Mouse (Mus musculus): ENCODE results near the gene Soga1. TPM values are rescaled to one million over a fixed set of nuclear protein-coding genes. Genes with fewer than 3 reads are reported as not detected.

The Soga1 gene
- polyA plus RNA-seq, 1 experiment from 2014 or later: 6.0 TPM

DNA sequence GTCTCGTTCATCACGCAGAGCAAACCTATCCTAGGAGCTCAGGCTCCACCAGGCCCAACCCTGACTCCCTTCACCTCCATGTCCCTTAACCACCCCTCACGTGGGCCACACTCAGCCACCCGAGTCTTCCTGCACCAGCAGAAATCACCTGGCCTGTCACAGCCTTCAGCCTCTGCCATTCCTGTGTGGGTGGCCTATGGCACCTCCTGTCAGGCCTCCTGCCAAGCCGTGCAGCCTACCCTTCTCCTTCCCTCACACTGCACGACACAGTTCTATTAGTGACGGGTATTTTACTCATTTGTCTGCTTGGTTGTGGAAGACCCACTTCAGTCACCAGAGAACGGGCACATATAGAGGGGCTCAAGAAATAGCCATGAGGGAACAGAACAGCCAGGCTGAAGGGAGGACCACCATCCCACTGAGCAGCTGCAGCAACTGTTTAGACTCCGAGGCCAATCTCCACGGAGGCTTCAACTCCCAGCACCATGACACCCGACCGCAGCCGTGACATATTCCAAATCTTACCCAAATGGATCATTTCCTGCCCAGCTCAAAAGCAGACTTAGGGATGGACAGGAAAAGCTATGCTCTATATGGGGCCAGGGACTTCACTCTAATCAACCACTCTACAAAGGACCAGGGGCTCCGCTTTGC is 10.2 kb downstream of the Soga1 start:
- ATAC-seq (ENCODE audit: low FRiP score) (no peak), DNase-seq (ENCODE audit: low spot score, missing footprints) (no peak)
- no peak overlapping the region for H3K9ac ChIP-seq (ENCODE audit: low read length)
- no peak overlapping the region for H3K4me3 ChIP-seq (ENCODE audit: low read depth, low read length)
- H3K4me2 ChIP-seq: no peak overlapping the region
- WGBS: 76% methylated on average over 14 of the region's 14 CpGs
- peaks cover 2% of the 10 kb centered on the region; the same call in 1 of the 2 replicates for H3K36me3 ChIP-seq (ENCODE audit: control insufficient read depth, insufficient read depth, low read length)
- no peak overlapping the region for H3K27ac ChIP-seq (ENCODE audit: low read depth, low read length)
- H3K9me3 ChIP-seq (ENCODE audit: control insufficient read depth, low read length): no peaks in the 10 kb centered on the region
- peaks cover 47% of the 10 kb centered on the region for H3K4me1 ChIP-seq (ENCODE audit: control insufficient read depth, insufficient read depth, low read length)
- no peaks in the 10 kb centered on the region for H3K27me3 ChIP-seq (ENCODE audit: control insufficient read depth, insufficient read depth, low read length)

DNA sequence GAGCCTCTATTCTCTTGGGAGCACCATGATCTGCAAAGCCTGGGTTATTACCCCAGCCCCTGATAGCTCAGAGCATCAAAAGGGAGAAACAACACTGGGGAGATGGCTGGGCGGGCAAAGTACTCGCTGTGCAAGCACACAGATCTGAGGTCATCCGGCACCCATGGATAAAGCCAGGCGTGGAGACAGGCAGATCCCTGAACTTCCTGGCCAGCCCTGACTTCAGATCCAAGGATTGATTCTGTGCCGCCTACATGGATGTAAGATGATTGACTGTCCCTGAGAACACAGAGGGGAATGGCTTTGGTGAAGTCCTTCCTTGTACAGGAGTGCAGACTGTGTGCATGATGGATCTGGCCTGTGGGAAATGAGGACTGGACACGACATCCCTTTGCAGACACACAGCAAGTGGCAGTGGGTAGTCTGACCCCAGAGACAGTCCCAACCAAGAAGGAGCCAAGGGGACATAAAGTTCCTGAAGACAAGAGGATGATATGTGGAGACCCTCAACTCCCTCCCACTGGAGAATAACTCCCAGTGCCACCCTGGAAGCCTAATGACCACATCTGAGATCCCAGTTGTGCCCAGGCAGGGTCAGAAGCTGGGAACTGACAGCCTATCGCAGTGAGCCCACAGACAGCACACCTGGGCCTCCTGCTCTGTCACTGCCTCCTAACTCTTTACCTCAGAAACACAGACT is 12.2 kb downstream of the Soga1 start:
- no peak overlapping the region for H3K4me2 ChIP-seq
- H3K4me3 ChIP-seq (ENCODE audit: low read depth, low read length): no peak overlapping the region
- ATAC-seq (ENCODE audit: low FRiP score) (no peak), DNase-seq (ENCODE audit: low spot score, missing footprints) (no peak)
- WGBS: 89% methylated on average over 7 of the region's 7 CpGs
- H3K27me3 ChIP-seq (ENCODE audit: control insufficient read depth, insufficient read depth, low read length): no peaks in the 10 kb centered on the region
- no peak overlapping the region for H3K27ac ChIP-seq (ENCODE audit: low read depth, low read length)
- peaks cover 35% of the 10 kb centered on the region for H3K4me1 ChIP-seq (ENCODE audit: control insufficient read depth, insufficient read depth, low read length)
- no peak overlapping the region for H3K9ac ChIP-seq (ENCODE audit: low read length)
- H3K9me3 ChIP-seq (ENCODE audit: control insufficient read depth, low read length): no peaks in the 10 kb centered on the region
- H3K36me3 ChIP-seq (ENCODE audit: control insufficient read depth, insufficient read depth, low read length): no peaks in the 10 kb centered on the region

DNA sequence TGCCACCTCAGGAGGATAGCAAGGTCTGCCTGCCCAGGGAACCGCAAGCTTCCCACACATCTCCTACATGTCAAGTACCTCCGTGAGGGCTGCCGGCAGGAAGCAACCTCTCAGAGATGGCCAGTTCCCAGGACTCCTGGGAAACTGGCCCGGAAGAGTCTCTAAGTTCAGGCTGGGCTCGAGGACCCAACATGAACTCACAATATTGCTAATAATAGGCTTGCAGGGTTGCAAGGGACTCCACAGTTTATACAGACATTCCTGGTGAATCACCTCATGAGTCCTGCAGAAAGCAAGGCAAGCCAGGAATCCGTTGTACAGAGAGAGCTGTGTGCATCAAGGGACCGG is 13.2 kb downstream of the Soga1 start:
- Histone ChIP-seq H3K36me3 (ENCODE audit: control insufficient read depth, insufficient read depth, low read length) (no peaks in the 10 kb centered on the region), H3K4me2 (no peak overlapping the region)
- WGBS: 86% methylated on average over 7 of the region's 7 CpGs

GRCm38 (mm10) chr2:157064978-157065878 is 13.8 kb downstream of the Soga1 start:
- H3K4me2 ChIP-seq: no peak overlapping the region
- H3K4me3 ChIP-seq (ENCODE audit: low read depth, low read length): no peak overlapping the region
- H3K4me1 ChIP-seq (ENCODE audit: control insufficient read depth, insufficient read depth, low read length): peaks cover 25% of the 10 kb centered on the region
- H3K36me3 ChIP-seq (ENCODE audit: control insufficient read depth, insufficient read depth, low read length): no peaks in the 10 kb centered on the region
- H3K9ac ChIP-seq (ENCODE audit: low read length): no peak overlapping the region
- no peak overlapping the region for H3K27ac ChIP-seq (ENCODE audit: low read depth, low read length)
- 83% methylated on average over 14 of the region's 14 CpGs for WGBS
- DNase-seq (ENCODE audit: low spot score, missing footprints) (no peak), ATAC-seq (ENCODE audit: low FRiP score) (no peak)
- H3K9me3 ChIP-seq (ENCODE audit: control insufficient read depth, low read length): no peaks in the 10 kb centered on the region
- H3K27me3 ChIP-seq (ENCODE audit: control insufficient read depth, insufficient read depth, low read length): no peaks in the 10 kb centered on the region

More for the DNA sequence above, 13.2 kb downstream of the Soga1 start:
- H3K27ac ChIP-seq (ENCODE audit: low read depth, low read length): no peak overlapping the region
- H3K27me3 ChIP-seq (ENCODE audit: control insufficient read depth, insufficient read depth, low read length): no peaks in the 10 kb centered on the region
- no peak overlapping the region for H3K4me3 ChIP-seq (ENCODE audit: low read depth, low read length)
- no peak overlapping the region for H3K9ac ChIP-seq (ENCODE audit: low read length)
- DNase-seq (ENCODE audit: low spot score, missing footprints): no peak
- H3K9me3 ChIP-seq (ENCODE audit: control insufficient read depth, low read length): no peaks in the 10 kb centered on the region
- peaks cover 31% of the 10 kb centered on the region for H3K4me1 ChIP-seq (ENCODE audit: control insufficient read depth, insufficient read depth, low read length)
- ATAC-seq (ENCODE audit: low FRiP score): no peak

GRCm38 (mm10) chr2:157064136-157064535 is 14.9 kb downstream of the Soga1 start:
- H3K4me1 ChIP-seq (ENCODE audit: control insufficient read depth, insufficient read depth, low read length): peaks cover 16% of the 10 kb centered on the region
- no peak overlapping the region for H3K9ac ChIP-seq (ENCODE audit: low read length)
- H3K27ac ChIP-seq (ENCODE audit: low read depth, low read length): no peak overlapping the region
- WGBS: 78% methylated on average over 7 of the region's 7 CpGs
- DNase-seq (ENCODE audit: low spot score, missing footprints) (no peak), ATAC-seq (ENCODE audit: low FRiP score) (no peak)
- H3K27me3 ChIP-seq (ENCODE audit: control insufficient read depth, insufficient read depth, low read length): no peaks in the 10 kb centered on the region
- no peak overlapping the region for H3K4me3 ChIP-seq (ENCODE audit: low read depth, low read length)
- H3K4me2 ChIP-seq: no peak overlapping the region
- H3K9me3 ChIP-seq (ENCODE audit: control insufficient read depth, low read length): no peaks in the 10 kb centered on the region
- H3K36me3 ChIP-seq (ENCODE audit: control insufficient read depth, insufficient read depth, low read length): 0 out of 2 replicates have a peak, but pooled peaks cover 3% of the 10 kb centered on the region

- Histone ChIP-seq H3K4me3 (ENCODE audit: low read depth, low read length) (no peak overlapping the region), H3K9ac (ENCODE audit: low read length) (no peak overlapping the region), H3K27me3 (ENCODE audit: control insufficient read depth, insufficient read depth, low read length) (no peaks in the 10 kb centered on the region), H3K4me1 (ENCODE audit: control insufficient read depth, insufficient read depth, low read length) (peaks cover 19% of the 10 kb centered on the region), H3K4me2 (no peak overlapping the region), H3K36me3 (ENCODE audit: control insufficient read depth, insufficient read depth, low read length) (0 out of 2 replicates have a peak, but pooled peaks cover 3% of the 10 kb centered on the region), H3K9me3 (ENCODE audit: control insufficient read depth, low read length) (no peaks in the 10 kb centered on the region), H3K27ac (ENCODE audit: low read depth, low read length) (no peak overlapping the region)
- DNase-seq (ENCODE audit: low spot score, missing footprints) (no peak), ATAC-seq (ENCODE audit: low FRiP score) (no peak)
- WGBS: 78% methylated on average over 4 of the region's 4 CpGs
Observed at GRCm38 (mm10) chr2:157063241-157063700, 15.8 kb downstream of the Soga1 start.

DNA sequence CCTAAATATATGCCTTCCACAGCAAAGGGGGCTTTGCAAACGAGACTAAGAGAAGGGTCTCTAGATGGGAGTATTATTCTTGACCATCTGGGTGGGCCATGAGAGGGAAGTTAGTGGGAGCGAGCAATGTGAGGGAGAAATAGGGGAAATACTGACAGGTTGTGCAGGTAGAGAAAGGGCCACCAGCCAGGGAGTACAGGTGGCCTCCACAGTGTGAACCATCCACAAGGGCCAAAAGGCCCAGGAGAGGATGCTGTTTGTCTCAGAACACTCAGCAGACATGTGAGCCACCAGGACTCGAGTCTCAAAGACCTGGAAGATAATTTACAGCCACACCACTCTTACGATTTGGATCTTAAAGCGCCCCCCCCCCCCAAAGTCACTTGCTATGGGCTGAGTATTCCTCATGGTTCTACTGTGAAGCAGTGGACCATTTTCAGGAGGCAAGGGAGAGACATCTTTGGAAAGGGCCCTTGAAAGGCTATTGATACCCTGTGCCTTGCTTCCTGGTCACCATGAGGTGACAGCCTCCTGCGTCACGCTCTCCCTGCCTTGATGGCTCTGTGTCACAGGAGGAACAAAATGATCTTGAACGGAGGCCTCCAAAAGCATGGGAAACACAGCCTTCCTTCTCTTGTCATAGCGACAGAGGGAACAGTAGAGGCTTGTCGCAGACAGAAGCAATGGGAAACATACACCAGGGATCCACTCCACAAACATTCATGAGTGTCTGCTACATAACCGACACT is 18.3 kb downstream of the Soga1 start:
- peaks cover 18% of the 10 kb centered on the region for H3K4me1 ChIP-seq (ENCODE audit: control insufficient read depth, insufficient read depth, low read length)
- H3K4me2 ChIP-seq: no peak overlapping the region
- no peak overlapping the region for H3K4me3 ChIP-seq (ENCODE audit: low read depth, low read length)
- H3K36me3 ChIP-seq (ENCODE audit: control insufficient read depth, insufficient read depth, low read length): 0 out of 2 replicates have a peak, but pooled peaks cover 3% of the 10 kb centered on the region
- no peaks in the 10 kb centered on the region for H3K27me3 ChIP-seq (ENCODE audit: control insufficient read depth, insufficient read depth, low read length)
- no peak overlapping the region for H3K9ac ChIP-seq (ENCODE audit: low read length)
- ATAC-seq (ENCODE audit: low FRiP score) (no peak), DNase-seq (ENCODE audit: low spot score, missing footprints) (no peak)
- no peak overlapping the region for H3K27ac ChIP-seq (ENCODE audit: low read depth, low read length)
- WGBS: 93% methylated on average over 11 of the region's 11 CpGs
- H3K9me3 ChIP-seq (ENCODE audit: control insufficient read depth, low read length): no peaks in the 10 kb centered on the region

DNA sequence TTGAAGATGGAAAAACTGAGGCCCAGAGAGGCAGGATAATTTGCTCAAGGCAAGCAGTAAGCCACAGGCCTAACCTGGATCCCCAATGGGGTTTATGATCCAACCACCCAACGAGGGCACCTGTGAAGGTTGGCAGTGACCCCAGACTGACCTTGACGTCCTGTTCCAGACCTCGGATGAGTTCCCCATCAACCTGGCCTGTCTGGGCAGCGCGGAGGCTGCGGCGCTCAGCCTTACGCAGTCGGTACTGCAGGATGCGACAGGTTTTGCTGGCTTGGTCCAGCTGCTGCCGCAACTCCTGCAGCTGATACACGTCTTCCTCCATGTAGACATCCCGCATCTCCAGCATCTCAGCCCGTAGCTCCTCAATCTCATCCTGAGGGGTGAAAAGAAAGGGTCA is 19.0 kb downstream of the Soga1 start:
- Histone ChIP-seq H3K27me3 (ENCODE audit: control insufficient read depth, insufficient read depth, low read length) (no peaks in the 10 kb centered on the region), H3K27ac (ENCODE audit: low read depth, low read length) (no peak overlapping the region), H3K9me3 (ENCODE audit: control insufficient read depth, low read length) (no peaks in the 10 kb centered on the region), H3K4me1 (ENCODE audit: control insufficient read depth, insufficient read depth, low read length) (peaks cover 15% of the 10 kb centered on the region), H3K9ac (ENCODE audit: low read length) (no peak overlapping the region), H3K36me3 (ENCODE audit: control insufficient read depth, insufficient read depth, low read length) (0 out of 2 replicates have a peak, but pooled peaks cover 4% of the 10 kb centered on the region), H3K4me2 (no peak overlapping the region), H3K4me3 (ENCODE audit: low read depth, low read length) (no peak overlapping the region)
- 94% methylated on average over 14 of the region's 14 CpGs for WGBS
- ATAC-seq (ENCODE audit: low FRiP score): no peak
- DNase-seq (ENCODE audit: low spot score, missing footprints): no peak
